Mouse (Mus musculus): ENCODE results near the gene Zfp30. TPM values are rescaled to one million over a fixed set of nuclear protein-coding genes. Genes with fewer than 3 reads are reported as not detected.
A peak's percentile ranks its signal among the peaks of the same experiment; 100 is the strongest.

Gene Zfp30
- total RNA-seq, 1 experiment from 2014 or later, result 0.58 TPM

GRCm38 (mm10) chr7:29818619-29819254, 34.9 kb downstream of the Zfp30 start:
- ATAC-seq (ENCODE audit: extremely low read depth, insufficient number of reproducible peaks, low FRiP score, poor library complexity, severe bottlenecking), result peak; percentile 54; the same call in 1 of the 2 replicates

DNA sequence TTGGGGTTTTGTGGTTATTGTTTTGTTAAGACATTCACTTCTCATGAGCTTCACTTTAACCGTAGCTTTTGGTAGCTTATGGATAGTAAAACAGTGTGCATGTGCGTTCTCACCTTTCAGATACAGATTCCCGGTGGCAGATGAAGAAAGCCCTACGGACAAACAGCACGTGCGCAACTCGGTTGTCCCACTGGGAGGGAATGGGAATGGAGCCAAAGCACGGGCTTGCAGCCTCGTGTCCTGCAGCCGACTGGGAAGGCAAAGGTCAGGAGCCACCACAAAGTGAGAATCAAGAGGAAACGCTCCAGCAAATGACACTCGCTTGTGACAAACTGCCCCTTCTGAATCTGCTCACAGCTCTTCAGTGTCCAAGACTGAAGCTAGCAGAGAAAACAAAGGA, 44.2 kb downstream of the Zfp30 start:
- no peak for ATAC-seq (ENCODE audit: extremely low read depth, insufficient number of reproducible peaks, low FRiP score, poor library complexity, severe bottlenecking)

DNA sequence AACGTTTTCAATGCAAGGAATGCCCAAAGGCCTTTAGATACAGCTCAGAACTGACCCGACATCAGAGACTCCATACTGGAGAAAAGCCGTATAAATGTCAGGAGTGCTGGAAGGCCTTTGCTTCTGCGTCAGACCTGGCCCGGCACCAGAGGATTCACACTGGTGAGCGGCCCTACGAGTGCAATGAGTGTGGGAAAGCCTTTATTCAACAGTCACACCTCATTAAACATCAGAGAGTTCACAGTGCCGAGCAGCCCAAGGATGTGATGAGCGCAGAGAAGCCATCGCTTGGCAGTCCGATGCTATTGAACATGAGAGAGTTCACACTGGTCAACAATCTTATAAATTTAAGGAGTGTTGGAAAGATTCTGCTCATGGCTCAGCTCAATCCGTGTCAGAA, 46.0 kb downstream of the Zfp30 start:
- ATAC-seq (ENCODE audit: extremely low read depth, insufficient number of reproducible peaks, low FRiP score, poor library complexity, severe bottlenecking), result no peak

DNA sequence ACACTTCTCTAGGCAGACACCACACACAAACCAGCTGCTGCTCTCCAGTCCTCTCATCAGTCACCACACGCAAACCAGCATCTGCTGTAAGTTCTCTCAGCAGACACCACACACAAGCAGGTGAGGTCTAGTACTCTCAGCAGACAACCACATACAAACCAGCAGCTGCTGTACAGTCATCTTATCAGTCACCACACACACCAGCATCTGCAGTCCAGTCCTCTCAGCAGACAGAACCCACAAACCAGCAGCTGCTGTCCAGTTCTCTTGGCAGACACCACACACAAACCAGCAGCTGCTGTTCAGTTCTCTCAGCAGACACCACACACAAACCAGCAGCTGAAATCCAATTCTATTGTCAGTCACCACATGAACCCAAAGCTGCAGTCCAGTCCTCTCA, 53.0 kb downstream of the Zfp30 start:
- no peak for ATAC-seq (ENCODE audit: extremely low read depth, insufficient number of reproducible peaks, low FRiP score, poor library complexity, severe bottlenecking)

GRCm38 (mm10) chr7:29839256-29839655, 55.5 kb downstream of the Zfp30 start:
- ATAC-seq (ENCODE audit: extremely low read depth, insufficient number of reproducible peaks, low FRiP score, poor library complexity, severe bottlenecking), result no peak

DNA sequence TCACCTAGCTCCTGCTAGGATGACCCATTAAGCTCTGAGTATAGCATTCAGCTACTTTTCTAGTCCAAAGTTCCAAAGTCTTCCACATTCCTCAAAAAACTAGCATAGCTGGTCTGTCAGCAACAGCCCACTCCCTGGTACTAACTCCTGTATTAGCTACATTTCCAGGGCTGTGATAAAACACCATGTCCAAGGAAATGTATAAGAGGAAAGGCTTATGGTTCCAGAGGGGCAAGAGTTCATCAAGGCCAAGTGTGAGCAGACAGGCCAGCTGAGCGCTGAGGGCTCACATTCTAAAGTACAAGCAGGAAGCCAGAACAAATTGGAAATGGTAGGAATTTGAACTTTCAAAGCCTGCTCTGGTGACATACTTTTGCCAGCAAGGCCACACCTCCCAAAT, 58.3 kb downstream of the Zfp30 start:
- no peak for ATAC-seq (ENCODE audit: extremely low read depth, insufficient number of reproducible peaks, low FRiP score, poor library complexity, severe bottlenecking)

Other genes with a start within 250 kb of the Zfp30 start
- not detected in 2 replicates for gene Catsperg2, start 57.0 kb upstream of the Zfp30 start, total RNA-seq (2017)
- 22.2 and 23.5 TPM in 2 replicates for gene Zfp84, start 15.4 kb upstream of the Zfp30 start, total RNA-seq (2017)
- 13.3 and 15.2 TPM in 2 replicates for gene Zfp790, start 32.1 kb downstream of the Zfp30 start, total RNA-seq (2017)
- 10.4 and 10.7 TPM in 2 replicates for gene Zfp940, start 69.7 kb downstream of the Zfp30 start, total RNA-seq (2017)
- gene Zfp420, start 76.0 kb downstream of the Zfp30 start, total RNA-seq (2017), result 7.8 and 10.4 TPM in 2 replicates
- gene Zfp27, start 122.6 kb downstream of the Zfp30 start, total RNA-seq (2017), result 9.0 and 10.8 TPM in 2 replicates
- gene Zfp383, start 124.2 kb downstream of the Zfp30 start, total RNA-seq (2017), result 2.6 and 5.1 TPM in 2 replicates
- 7.2 and 10.9 TPM in 2 replicates for gene Zfp74, start 170.1 kb downstream of the Zfp30 start, total RNA-seq (2017)
- 10.7 and 18.5 TPM in 2 replicates for gene Zfp568, start 200.0 kb downstream of the Zfp30 start, total RNA-seq (2017)